Mouse (Mus musculus) CH12.LX (cell line): ENCODE measurements around the gene I830077J02Rik.

Experiments
- CTCF ChIP-seq, 2 experiments: IDR thresholded peaks in 1 of 2; conservative IDR thresholded peaks in 1 of 2; 2 replicates each; pipeline ENCODE4 v1.5.1; 2011 to 2012; ENCODE audit warnings: low read depth in 2 of 2, low read length in 2 of 2, improper control_type of control experiment in 1 of 2, inconsistent platforms in 1 of 2, mild to moderate bottlenecking in 1 of 2, moderate library complexity in 1 of 2
- E2F4 ChIP-seq: IDR thresholded peaks from 2 replicates; pipeline ENCODE4 v1.6.1; 2011; ENCODE audit warnings: low read depth, low read length, improper control_type of control experiment; ENCODE audit not compliant: insufficient replicate concordance
- EP300 ChIP-seq: IDR thresholded peaks from 2 replicates; pipeline ENCODE4 v1.6.1; 2011; ENCODE audit warnings: low read length, improper control_type of control experiment
- ETS1 ChIP-seq: conservative IDR thresholded peaks from 2 replicates; pipeline ENCODE4 v1.6.1; 2012; ENCODE audit warnings: low read depth, mild to moderate bottlenecking, inconsistent platforms, low read length, improper control_type of control experiment, moderate library complexity
- GABPA ChIP-seq: IDR thresholded peaks from 2 replicates; pipeline ENCODE4 v1.6.1; 2012; ENCODE audit warnings: low read depth, low read length, improper control_type of control experiment, inconsistent platforms; ENCODE audit not compliant: insufficient replicate concordance
- JUN ChIP-seq: IDR thresholded peaks from 2 replicates; pipeline ENCODE4 v1.6.1; 2011; ENCODE audit warnings: low read depth, mild to moderate bottlenecking, low read length, improper control_type of control experiment, moderate library complexity; ENCODE audit not compliant: insufficient read depth
- KAT2A ChIP-seq: IDR thresholded peaks from 2 replicates; pipeline ENCODE4 v1.6.1; 2012; ENCODE audit warnings: low read length, improper control_type of control experiment, inconsistent platforms; ENCODE audit not compliant: insufficient replicate concordance
- MAZ ChIP-seq: IDR thresholded peaks from 2 replicates; pipeline ENCODE4 v1.6.1; 2012; ENCODE audit warnings: low read depth, mild to moderate bottlenecking, inconsistent platforms, low read length, improper control_type of control experiment, moderate library complexity
- POLR2A ChIP-seq: IDR thresholded peaks from 2 replicates; pipeline ENCODE4 v1.6.1; 2011; ENCODE audit warnings: low read depth, mild to moderate bottlenecking, improper control_type of control experiment, low read length
- RAD21 ChIP-seq: IDR thresholded peaks from 2 replicates; pipeline ENCODE4 v1.6.1; 2011; ENCODE audit warnings: low read depth, mild to moderate bottlenecking, low read length, improper control_type of control experiment, moderate library complexity
- USF1 ChIP-seq: IDR thresholded peaks from 2 replicates; pipeline ENCODE4 v1.6.1; 2014; ENCODE audit warnings: low read depth, mild to moderate bottlenecking, inconsistent platforms, low read length, improper control_type of control experiment
- USF2 ChIP-seq: conservative IDR thresholded peaks from 2 replicates; pipeline ENCODE4 v1.6.1; 2011; ENCODE audit warnings: low read depth, low read length, improper control_type of control experiment
- ZC3H11A ChIP-seq: IDR thresholded peaks from 2 replicates; pipeline ENCODE4 v1.6.1; 2012; ENCODE audit warnings: low read depth, mild to moderate bottlenecking, inconsistent platforms, low read length, improper control_type of control experiment

GRCm38 (mm10) chr3:105892572-105893495, 39.6 kb downstream of the I830077J02Rik start:
- peak; percentile 50 for TF ChIP-seq POLR2A
- TF ChIP-seq EP300 = peak; percentile 90
- 0 out of 4 replicates have a peak, but pooled peaks of 1 of the 2 experiments have one; percentile 12 for TF ChIP-seq CTCF (conservative IDR thresholded peaks at IDR 0.05 in 1 of 2, IDR thresholded peaks at IDR 0.05 in 1 of 2; ENCODE audit: low read depth in 2 of 2, low read length in 2 of 2)
- peak; percentile 89 for TF ChIP-seq MAZ
- peak; percentile 42; the same call in 1 of the 2 replicates for TF ChIP-seq JUN
- TF ChIP-seq E2F4 = 0 out of 2 replicates have a peak, but pooled peaks have one; percentile 20
- TF ChIP-seq USF1 = no peak; the same call in 1 of the 2 replicates
- peak; percentile 85 for TF ChIP-seq ETS1
- TF ChIP-seq RAD21 = peak; percentile 9
- TF ChIP-seq GABPA = no peak
- TF ChIP-seq USF2 = 0 out of 2 replicates have a peak, but pooled peaks have one; percentile 27
- TF ChIP-seq ZC3H11A = no peak
- peak; percentile 60; the same call in 1 of the 2 replicates for TF ChIP-seq KAT2A
